Mouse (Mus musculus) thymus, postnatal 25 days (tissue): ENCODE results near the gene Scml4.

Experiments
- DNase-seq: peaks from one replicate; pipeline ENCODE4 v3.0.0; 2022

The Scml4 gene

DNA sequence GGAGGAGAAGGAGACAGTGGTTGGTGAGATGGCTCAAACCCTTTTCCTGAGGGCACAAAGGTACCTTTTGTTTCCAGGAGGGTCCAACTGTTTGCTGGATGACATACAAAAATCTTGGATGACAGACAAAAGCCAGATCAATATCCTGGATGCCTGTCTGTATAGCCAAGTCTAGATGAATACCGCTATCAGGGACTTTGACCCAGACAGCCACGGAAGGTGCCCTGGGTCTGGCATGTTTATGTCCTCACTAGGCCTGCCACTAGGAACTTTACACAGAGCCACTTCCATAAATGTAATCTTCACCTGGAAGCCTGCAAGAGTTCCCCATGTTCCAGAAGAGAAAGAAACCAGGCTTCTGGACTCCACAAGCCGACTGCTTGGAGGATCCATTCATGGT lies 141.3 kb downstream of the Scml4 start:
- no peak for DNase-seq

DNA sequence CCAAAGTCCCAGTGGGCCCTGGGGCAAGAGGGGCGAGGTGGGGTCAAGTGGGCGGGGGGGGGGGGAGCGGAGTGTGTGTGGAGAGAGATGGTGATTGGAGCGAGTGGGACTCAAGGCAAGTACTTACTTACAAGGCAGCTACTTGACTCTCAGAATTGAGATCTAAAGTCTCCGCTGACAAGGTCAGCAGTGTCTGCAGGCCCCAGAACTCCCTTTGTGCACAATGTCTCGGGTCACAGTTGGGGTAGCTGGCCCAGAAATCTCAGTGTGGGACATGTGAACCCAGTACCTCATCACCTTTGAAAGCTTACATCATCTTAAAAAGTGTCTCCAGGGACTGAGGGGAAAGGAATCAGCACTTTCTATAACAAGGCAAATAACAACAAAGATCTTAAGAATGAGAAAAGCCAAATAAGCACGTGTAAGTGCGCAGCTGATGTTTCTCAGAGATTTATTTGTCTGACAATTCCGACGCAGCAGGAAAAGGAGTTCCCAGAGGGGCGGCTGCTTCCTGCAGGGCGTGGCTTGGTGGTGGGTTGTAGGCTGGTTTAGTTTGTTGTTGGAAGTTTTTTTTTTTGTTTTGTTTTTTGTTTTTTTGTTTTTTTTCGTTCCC lies 142.0 kb downstream of the Scml4 start:
- DNase-seq, result no peak

DNA sequence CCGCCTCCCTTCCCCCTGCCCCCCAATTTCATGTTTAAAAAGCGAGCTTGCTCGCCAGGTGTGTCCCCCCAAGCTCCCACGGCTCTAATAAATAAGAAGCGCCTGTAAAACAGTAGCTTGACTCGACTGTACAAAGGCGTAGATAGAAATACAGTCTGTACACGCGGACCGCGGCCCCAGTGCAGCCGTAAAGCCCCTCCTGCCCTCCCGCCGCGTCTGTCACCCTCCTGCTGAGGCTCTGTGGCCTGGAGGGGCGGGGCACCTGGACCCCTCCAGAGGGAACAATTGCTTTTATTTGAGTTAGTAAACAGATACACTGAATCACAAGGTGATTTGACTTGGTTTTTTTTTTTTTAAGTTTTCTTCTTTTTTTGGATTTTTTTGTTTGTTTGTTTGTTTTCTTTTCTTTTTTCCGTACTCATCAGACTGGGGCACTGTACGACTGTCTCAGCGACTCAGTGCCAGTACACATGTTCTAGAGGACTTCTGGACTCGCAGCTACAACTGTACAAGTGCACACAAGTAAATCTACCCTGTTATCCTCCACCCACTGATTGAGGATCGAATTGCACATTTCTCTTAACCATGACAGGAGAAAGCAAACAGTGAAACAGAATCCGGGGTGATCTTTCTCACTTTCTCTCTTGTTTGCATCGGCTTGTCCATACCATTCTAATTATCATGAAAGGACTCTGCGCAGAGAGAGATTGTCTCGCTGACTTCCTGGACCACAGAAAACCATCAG lies 142.7 kb downstream of the Scml4 start:
- no peak for DNase-seq

DNA sequence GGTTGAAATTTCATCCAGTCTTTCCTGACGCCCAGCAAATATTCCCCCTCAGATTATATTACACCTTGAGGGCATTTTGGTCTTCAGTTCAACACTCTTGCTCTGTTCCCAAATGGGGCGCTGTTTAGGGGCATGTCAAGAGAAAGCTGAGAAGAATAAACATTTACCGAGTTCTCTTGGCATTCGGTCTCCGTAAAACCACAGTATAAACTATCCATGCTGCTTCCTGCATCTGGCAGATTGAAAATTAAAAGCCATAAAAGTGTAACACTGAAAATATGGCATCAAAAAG lies 143.2 kb downstream of the Scml4 start:
- DNase-seq, result no peak

GRCm38 (mm10) chr10:43004174-43004734 lies 144.1 kb downstream of the Scml4 start:
- no peak for DNase-seq

GRCm38 (mm10) chr10:43005031-43005430 lies 144.9 kb downstream of the Scml4 start:
- no peak for DNase-seq

- no peak for DNase-seq
These were observed 145.5 kb downstream of the Scml4 start for GRCm38 (mm10) chr10:43005677-43006076.

DNA sequence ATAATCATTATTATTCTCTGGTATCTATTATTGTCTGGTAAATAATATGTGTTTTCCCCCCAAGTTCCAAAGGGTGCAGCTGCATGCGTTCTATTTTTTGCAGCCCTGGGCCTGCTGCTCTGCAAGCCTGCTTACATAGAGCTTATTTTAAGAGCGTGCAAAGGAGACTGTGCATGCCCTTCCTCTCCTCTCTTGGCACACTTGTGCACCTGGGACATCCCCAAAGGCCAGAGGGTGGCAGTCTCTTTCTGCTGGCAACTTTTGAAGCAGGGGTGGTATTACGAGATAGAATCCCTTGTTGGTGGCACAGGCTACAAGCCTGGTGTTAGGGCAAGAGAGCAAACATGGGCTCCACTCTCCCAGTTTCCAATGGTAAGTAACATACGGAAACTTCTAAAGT lies 146.4 kb downstream of the Scml4 start:
- DNase-seq, result no peak

- no peak for DNase-seq
These were observed 147.9 kb downstream of the Scml4 start for GRCm38 (mm10) chr10:43008116-43008515.
